Mouse (Mus musculus): ENCODE results near the gene Tpgs1. TPM values are rescaled to one million over a fixed set of nuclear protein-coding genes. Genes with fewer than 3 reads are reported as not detected.

The Tpgs1 gene
- total and polyA plus RNA-seq, 3 experiments: 42.0 to 58.9 (median 42.8) TPM

GRCm38 (mm10) chr10:79637128-79638110, 31.8 kb upstream of the Tpgs1 start, which contains the start of gene Shc2:
Gene Shc2, minus strand, starts transcription at chr10:79637918.
- Histone ChIP-seq H3K4me2 (ENCODE audit: insufficient read depth, low read depth, poor library complexity, severe bottlenecking) (no peak within 1 kb of the TSS), H3K9me3 (replicated peaks; ENCODE audit: low read length) (no peaks in the 10 kb centered on the region), H3K27me3 (replicated peaks) (peaks cover 61% of the 10 kb centered on the region), H3K27ac (ENCODE audit: insufficient read depth, low read depth) (no peak within 1 kb of the TSS), H3K36me3 (replicated peaks in 1 of 2; ENCODE audit: control insufficient read depth in 1 of 2, insufficient read depth in 1 of 2, low read length in 1 of 2) (no peaks in the 10 kb centered on the region), H3K9ac (ENCODE audit: insufficient read depth, low read depth) (no peak within 1 kb of the TSS), H3K4me1 (ENCODE audit: control insufficient read depth in 1 of 2, insufficient read depth in 2 of 2) (0 out of 4 replicates have a peak, but pooled peaks cover 0 to 2% of the 10 kb centered on the region in 2 experiments), H3K79me2 (replicated peaks; ENCODE audit: control insufficient read depth, extremely low read depth, insufficient read depth, poor library complexity, severe bottlenecking) (no peaks in the 10 kb centered on the region), H3K4me3 (replicated peaks in 1 of 3; ENCODE audit: low read depth in 2 of 3, low read length in 2 of 3, poor library complexity in 1 of 3) (no peak within 1 kb of the TSS)
- TF ChIP-seq RCOR1 (conservative IDR thresholded peaks at IDR 0.05; ENCODE audit: low read depth, low read length): no peak
- no peak for TF ChIP-seq BHLHE40 (IDR thresholded peaks at IDR 0.05; ENCODE audit: low read depth, low read length)
- TF ChIP-seq E2F4 (IDR thresholded peaks at IDR 0.05; ENCODE audit: insufficient replicate concordance, low read depth, low read length): no peak
- no peak for TF ChIP-seq ZNF384 (IDR thresholded peaks at IDR 0.05; ENCODE audit: low read depth, low read length)
- no peak for TF ChIP-seq KAT2A (IDR thresholded peaks at IDR 0.05; ENCODE audit: insufficient replicate concordance, low read length)
- TF ChIP-seq MYC (IDR thresholded peaks at IDR 0.05; ENCODE audit: low read depth, low read length): no peak
- TF ChIP-seq NELFE (IDR thresholded peaks at IDR 0.05; ENCODE audit: low read depth, low read length): no peak
- no peak for TF ChIP-seq POLR2AphosphoS2 (IDR thresholded peaks at IDR 0.05; ENCODE audit: low read depth, low read length)
- no peak for TF ChIP-seq MAFK (IDR thresholded peaks at IDR 0.05; ENCODE audit: insufficient replicate concordance, low read length)
- no peak for TF ChIP-seq ZKSCAN1 (IDR thresholded peaks at IDR 0.05; ENCODE audit: borderline replicate concordance, low read depth, low read length)
- no peak for TF ChIP-seq UBTF (IDR thresholded peaks at IDR 0.05; ENCODE audit: low read depth, low read length)
- TF ChIP-seq USF2 (conservative IDR thresholded peaks at IDR 0.05; ENCODE audit: low read depth, low read length): no peak
- no peak for TF ChIP-seq CTCF (conservative IDR thresholded peaks at IDR 0.05 in 1 of 2, IDR thresholded peaks at IDR 0.05 in 1 of 2; ENCODE audit: low read depth in 2 of 2, low read length in 2 of 2)
- dilution Hi-C loops (cut with MboI; ENCODE audit: extremely low pct_ligation_motif_present, extremely low pct_unique_long_range_greater_than_20kb, low sequenced_read_pairs) (no loop called here), in situ Hi-C loops (cut with MboI; ENCODE audit: low pct_ligation_motif_present, low pct_unique_long_range_greater_than_20kb, low sequenced_read_pairs) (no loop called here)
- DNase-seq (ENCODE audit: extremely low read depth): no peak

- Histone ChIP-seq H3K4me1 (ENCODE audit: control insufficient read depth in 1 of 2, insufficient read depth in 2 of 2) (0 out of 4 replicates have a peak, but pooled peaks cover 0 to 2% of the 10 kb centered on the region in 2 experiments), H3K36me3 (replicated peaks in 1 of 2; ENCODE audit: control insufficient read depth in 1 of 2, insufficient read depth in 1 of 2, low read length in 1 of 2) (no peaks in the 10 kb centered on the region), H3K9ac (ENCODE audit: insufficient read depth, low read depth) (no peak overlapping the region), H3K27me3 (replicated peaks) (peaks cover 59% of the 10 kb centered on the region), H3K4me2 (ENCODE audit: insufficient read depth, low read depth, poor library complexity, severe bottlenecking) (no peak overlapping the region), H3K9me3 (replicated peaks; ENCODE audit: low read length) (no peaks in the 10 kb centered on the region), H3K27ac (ENCODE audit: insufficient read depth, low read depth) (no peak overlapping the region), H3K4me3 (replicated peaks in 1 of 3; ENCODE audit: low read depth in 2 of 3, low read length in 2 of 3, poor library complexity in 1 of 3) (no peak overlapping the region), H3K79me2 (replicated peaks; ENCODE audit: control insufficient read depth, extremely low read depth, insufficient read depth, poor library complexity, severe bottlenecking) (no peaks in the 10 kb centered on the region)
- in situ Hi-C loops (cut with MboI; ENCODE audit: low pct_ligation_motif_present, low pct_unique_long_range_greater_than_20kb, low sequenced_read_pairs): no loop called here
- DNase-seq (ENCODE audit: extremely low read depth): no peak
- TF ChIP-seq MEF2A (IDR thresholded peaks at IDR 0.05; ENCODE audit: borderline replicate concordance, low read depth, low read length) (no peak), MYC (IDR thresholded peaks at IDR 0.05; ENCODE audit: low read depth, low read length) (no peak), JUND (conservative IDR thresholded peaks at IDR 0.05; ENCODE audit: low read depth, low read length) (no peak), BHLHE40 (IDR thresholded peaks at IDR 0.05; ENCODE audit: low read depth, low read length) (no peak), ELF1 (IDR thresholded peaks at IDR 0.05; ENCODE audit: low read depth, low read length) (no peak), E2F4 (IDR thresholded peaks at IDR 0.05; ENCODE audit: insufficient replicate concordance, low read depth, low read length) (no peak)
- dilution Hi-C loops (cut with MboI; ENCODE audit: extremely low pct_ligation_motif_present, extremely low pct_unique_long_range_greater_than_20kb, low sequenced_read_pairs): no loop called here
Observed at GRCm38 (mm10) chr10:79638486-79639204, 30.5 kb upstream of the Tpgs1 start.
